Mouse (Mus musculus) heart, postnatal 14 days (tissue): ENCODE results near the gene Rtraf. TPM values are rescaled to one million over a fixed set of nuclear protein-coding genes. Genes with fewer than 3 reads are reported as not detected.
A peak's percentile ranks its signal among the peaks of the same experiment; 100 is the strongest.

Experiments used
- DNase-seq, 2 experiments: peaks; one replicate each; pipeline ENCODE4 v3.0.0; 2021 to 2022
- intact Hi-C: fragments of 180-260 bp; cut with DNase I; formaldehyde crosslinking; loops from one replicate; pipeline ENCODE4 v1.15.1; 2025
- total RNA-seq, 2 experiments: library from RNA; stranded (reverse); gene quantifications; 2 replicates each; pipeline ENCODE4 v1.2.3; 2021

Rtraf gene
- total RNA-seq, 2 experiments from 2014 or later = 63.5 to 69.3 TPM

- no peak for DNase-seq
- intact Hi-C loops = no loop called here
Observed at GRCm38 (mm10) chr14:19803222-19803621, 20.4 kb downstream of the Rtraf start.

GRCm38 (mm10) chr14:19801474-19802215 is 22.0 kb downstream of the Rtraf start:
- no peak for DNase-seq
- intact Hi-C loops = no loop called here

- DNase-seq = no peak
- intact Hi-C loops = no loop called here
Observed at GRCm38 (mm10) chr14:19800485-19800884, 23.1 kb downstream of the Rtraf start.

- intact Hi-C loops = no loop called here
- no peak for DNase-seq
Observed at GRCm38 (mm10) chr14:19796541-19797304, 26.9 kb downstream of the Rtraf start.

GRCm38 (mm10) chr14:19794881-19795280 is 28.7 kb downstream of the Rtraf start:
- DNase-seq = no peak

GRCm38 (mm10) chr14:19788443-19788842 is 35.2 kb downstream of the Rtraf start:
- intact Hi-C loops = no loop called here

More at GRCm38 (mm10) chr14:19794881-19795280, 28.7 kb downstream of the Rtraf start:
- intact Hi-C loops = no loop called here

GRCm38 (mm10) chr14:19785797-19786588 is 37.6 kb downstream of the Rtraf start:
- no peak for DNase-seq
- intact Hi-C loops = no loop called here

More at GRCm38 (mm10) chr14:19788443-19788842, 35.2 kb downstream of the Rtraf start:
- no peak for DNase-seq

- no peak for DNase-seq
- intact Hi-C loops = loop anchor here (2.0 kb wide), 3 partner anchors 15 to 71 kb away; no protein-coding TSS in a partner anchor
Observed at GRCm38 (mm10) chr14:19777945-19778344, 45.7 kb downstream of the Rtraf start.

GRCm38 (mm10) chr14:19777365-19777764 is 46.3 kb downstream of the Rtraf start:
- intact Hi-C loops = loop anchor here (2.0 kb wide), 2 partner anchors 39 to 71 kb away; no protein-coding TSS in a partner anchor
- no peak for DNase-seq

GRCm38 (mm10) chr14:19776890-19777289 is 46.7 kb downstream of the Rtraf start:
- peak; percentile 63 to 79 for DNase-seq
- intact Hi-C loops = loop anchor here (2.0 kb wide), 2 partner anchors 40 to 70 kb away; no protein-coding TSS in a partner anchor

- intact Hi-C loops = loop anchor here (2.0 kb wide), 2 partner anchors 41 to 69 kb away; no protein-coding TSS in a partner anchor
Observed at GRCm38 (mm10) chr14:19776179-19776578, 47.4 kb downstream of the Rtraf start.

GRCm38 (mm10) chr14:19775491-19775890 is 48.1 kb downstream of the Rtraf start:
- intact Hi-C loops = no loop called here
- DNase-seq = no peak

More at GRCm38 (mm10) chr14:19776179-19776578, 47.4 kb downstream of the Rtraf start:
- no peak for DNase-seq

- intact Hi-C loops = no loop called here
Observed at GRCm38 (mm10) chr14:19774036-19774628, 49.5 kb downstream of the Rtraf start.

GRCm38 (mm10) chr14:19771173-19771572 is 52.5 kb downstream of the Rtraf start:
- intact Hi-C loops = no loop called here
- DNase-seq = no peak

More at GRCm38 (mm10) chr14:19774036-19774628, 49.5 kb downstream of the Rtraf start:
- no peak for DNase-seq

- peak in 1 of 2 experiments; percentile 31 for DNase-seq
- intact Hi-C loops = no loop called here
Observed at GRCm38 (mm10) chr14:19769441-19770200, 54.0 kb downstream of the Rtraf start.

GRCm38 (mm10) chr14:19768648-19769047 is 55.0 kb downstream of the Rtraf start:
- no peak for DNase-seq
- intact Hi-C loops = no loop called here

GRCm38 (mm10) chr14:19766380-19766649 is 57.3 kb downstream of the Rtraf start:
- intact Hi-C loops = no loop called here
- DNase-seq = no peak

- DNase-seq = no peak
- intact Hi-C loops = no loop called here
Observed at GRCm38 (mm10) chr14:19765539-19766379, 57.9 kb downstream of the Rtraf start.

- DNase-seq = no peak
- intact Hi-C loops = no loop called here
Observed at GRCm38 (mm10) chr14:19764331-19764730, 59.3 kb downstream of the Rtraf start.
